Mouse (Mus musculus) kidney, adult 11 months (tissue): Measurements from ENCODE around the gene Cdkl3.
"Not testable (repeated sequence)": the region's sequence is repeated elsewhere in the genome, so short reads cannot be mapped to it uniquely, and the experiment has no call there.

Source experiments
- DNase-seq: peaks from one replicate; pipeline ENCODE4 v3.0.0; 2022

Cdkl3 gene

DNA sequence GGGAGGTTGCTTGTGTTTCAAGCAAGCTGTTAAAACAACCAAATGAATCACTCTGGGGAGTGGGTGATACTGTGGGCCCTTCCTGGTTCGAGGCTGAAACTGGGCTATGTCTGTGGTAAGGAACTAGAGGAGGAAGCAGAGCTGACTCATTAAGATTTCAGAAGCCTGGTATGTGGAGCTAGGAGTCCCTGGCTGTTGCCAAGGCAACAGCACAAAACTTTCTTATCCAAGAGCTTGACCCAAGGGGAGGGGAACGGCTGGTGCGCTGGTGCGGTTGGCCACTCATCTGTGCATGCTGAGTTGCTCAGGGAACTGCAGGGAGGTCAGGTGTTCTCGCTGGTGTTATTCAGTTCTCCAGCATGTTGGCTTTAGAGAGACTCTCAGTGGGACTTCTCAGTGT is 76.0 kb downstream of the Cdkl3 start:
- peak; percentile 36 for DNase-seq

DNA sequence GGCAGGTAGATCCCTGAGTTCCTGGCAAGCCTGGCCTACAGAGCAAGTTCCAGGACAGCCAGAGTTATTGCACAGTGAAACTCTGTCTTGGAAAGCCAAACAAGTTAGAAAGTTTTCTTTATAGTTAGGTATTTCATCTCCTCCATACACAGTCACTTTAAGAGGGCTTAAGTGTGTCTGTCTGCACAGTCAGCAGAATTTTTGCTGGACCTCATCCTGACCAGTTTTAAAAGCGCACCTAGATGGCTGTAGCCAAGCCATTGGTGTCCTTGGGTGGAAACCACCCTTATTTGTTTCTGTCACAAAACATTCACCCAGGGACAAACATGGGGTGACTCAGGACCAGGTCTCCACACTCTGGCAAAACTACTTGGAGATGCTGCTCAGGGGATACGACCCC is 76.6 kb downstream of the Cdkl3 start:
- DNase-seq: no peak

DNA sequence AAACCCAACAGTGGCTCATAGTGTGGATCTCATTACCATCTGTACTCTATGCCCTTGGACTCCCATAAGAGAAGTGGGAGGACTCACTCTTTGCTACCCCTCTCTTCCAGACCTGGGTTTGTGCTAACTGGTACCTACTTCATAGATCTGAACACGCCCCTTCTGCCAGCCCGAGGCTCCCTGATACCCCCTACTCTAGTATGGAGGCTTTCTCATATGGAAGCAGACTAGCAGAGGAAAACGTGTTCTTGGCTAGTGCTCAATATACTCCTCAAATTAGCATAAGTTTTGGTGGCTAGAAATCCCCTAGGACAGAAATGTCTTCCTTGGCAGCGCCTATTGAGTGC is 81.8 kb downstream of the Cdkl3 start:
- DNase-seq: no peak

DNA sequence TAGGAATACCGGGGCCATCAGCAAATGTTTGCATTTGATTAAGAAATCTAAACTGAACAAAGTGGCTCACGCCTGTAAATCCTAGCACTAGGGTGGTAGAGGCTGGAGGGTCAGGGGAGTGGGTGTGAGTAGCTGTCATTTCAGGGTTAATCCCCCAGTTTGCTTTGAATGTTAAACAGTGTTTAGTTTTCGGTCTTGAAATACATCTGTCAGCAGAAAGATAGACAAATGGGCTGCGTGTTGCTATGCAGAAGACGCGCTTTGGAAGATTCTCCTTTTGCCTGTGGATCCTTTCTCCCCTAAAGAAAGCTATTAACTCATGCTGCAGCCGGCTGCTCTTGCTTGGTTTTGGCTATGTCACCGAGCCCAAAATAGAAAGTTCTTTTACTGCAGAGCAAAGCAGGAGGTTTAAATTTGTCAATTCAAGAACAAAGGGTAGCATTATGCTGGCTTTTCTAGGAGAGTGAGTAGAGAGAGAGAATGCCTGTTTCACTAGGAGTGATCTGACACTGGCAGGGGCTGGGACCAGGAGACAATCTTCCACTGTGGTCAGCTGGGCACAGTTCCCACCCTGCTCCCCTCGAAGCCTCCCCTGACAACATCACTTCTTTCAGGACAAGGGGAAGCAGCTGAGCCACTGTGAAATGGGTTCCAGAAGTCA is 82.3 kb downstream of the Cdkl3 start:
- DNase-seq: no peak

GRCm38 (mm10) chr11:52089291-52089690 is 85.3 kb downstream of the Cdkl3 start:
- no peak for DNase-seq

- no peak for DNase-seq
Measured at GRCm38 (mm10) chr11:52091261-52091660, 87.2 kb downstream of the Cdkl3 start.

DNA sequence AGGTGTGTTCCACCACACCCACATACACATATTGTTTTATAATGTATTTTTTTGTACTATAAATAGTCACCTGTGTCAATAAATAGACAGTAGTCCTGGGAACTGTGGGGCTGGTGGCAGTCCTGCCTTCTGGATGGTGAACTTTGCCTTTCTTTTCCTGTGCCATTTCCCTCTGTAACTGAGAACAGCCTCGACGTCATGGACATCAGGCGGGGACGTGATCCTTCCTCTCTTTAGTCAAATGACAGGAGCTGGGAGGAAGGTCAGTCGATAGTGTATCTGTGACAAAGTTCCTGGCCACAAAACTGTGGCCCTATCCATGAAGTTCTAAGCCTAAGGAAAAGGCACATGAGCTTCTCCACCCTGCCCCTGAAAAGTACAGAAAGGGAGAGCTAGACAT is 90.5 kb downstream of the Cdkl3 start:
- DNase-seq: no peak

GRCm38 (mm10) chr11:52097016-52097415 is 93.0 kb downstream of the Cdkl3 start:
- DNase-seq: no peak

GRCm38 (mm10) chr11:52097596-52097995 is 93.6 kb downstream of the Cdkl3 start:
- no peak for DNase-seq

- DNase-seq: peak; percentile 99
Measured at GRCm38 (mm10) chr11:52098398-52098946, 94.5 kb downstream of the Cdkl3 start, which contains the start of gene Ppp2ca. Gene Ppp2ca (plus strand): TSS chr11:52098681.

DNA sequence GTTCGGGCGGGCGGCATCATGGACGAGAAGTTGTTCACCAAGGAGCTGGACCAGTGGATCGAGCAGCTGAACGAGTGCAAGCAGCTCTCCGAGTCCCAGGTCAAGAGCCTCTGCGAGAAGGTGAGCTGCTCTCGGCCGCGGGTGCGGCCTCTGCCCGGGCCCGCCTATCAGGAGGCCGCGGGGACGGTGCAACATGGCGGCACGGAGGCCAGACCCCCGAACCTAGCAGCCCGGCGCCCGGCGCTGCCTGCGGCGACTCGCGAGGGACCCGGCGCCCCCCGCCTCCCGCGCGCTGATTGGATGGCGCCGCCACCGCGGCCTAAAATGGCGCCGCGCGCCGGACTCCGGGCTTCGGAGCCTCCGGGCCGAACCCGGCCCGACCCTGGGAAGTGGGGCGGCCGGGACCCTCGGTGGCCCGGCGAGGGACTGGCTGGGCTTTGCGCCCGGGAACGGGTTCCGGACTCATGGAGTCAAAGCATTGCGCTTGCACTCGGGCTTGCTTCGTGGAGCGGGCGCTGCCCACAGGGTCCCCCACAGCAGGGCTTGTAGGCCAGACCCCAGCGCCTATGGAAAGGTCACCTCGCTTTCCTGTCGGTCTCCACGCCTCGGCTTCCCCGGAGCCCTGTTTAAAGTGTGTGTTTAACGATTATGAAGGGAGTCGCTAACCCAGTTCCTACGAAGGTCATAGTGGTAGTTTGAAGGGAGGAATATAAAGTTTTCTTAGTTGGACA is 95.2 kb downstream of the Cdkl3 start:
- DNase-seq: peak; percentile 55

DNA sequence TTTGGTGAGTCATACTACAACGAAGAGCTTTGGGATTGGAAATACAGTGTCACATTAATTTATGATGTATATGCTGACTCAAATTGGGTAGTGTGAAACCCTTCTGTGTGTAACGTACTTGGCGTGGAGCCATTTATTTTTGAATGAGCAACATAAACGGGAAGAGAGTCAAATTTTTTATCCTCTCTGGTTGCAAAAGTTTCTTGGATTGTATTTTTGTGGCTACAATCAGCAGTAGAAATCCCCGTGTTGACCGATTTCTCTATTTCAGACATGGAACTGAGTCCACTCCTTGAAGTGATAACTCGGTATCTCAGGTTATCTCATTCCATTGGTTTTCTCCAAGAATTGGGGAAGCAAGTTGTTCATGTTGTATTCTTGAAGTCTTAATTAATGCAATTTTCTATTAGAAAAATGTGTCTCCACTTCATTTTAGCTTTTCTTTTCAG is 95.8 kb downstream of the Cdkl3 start:
- no peak for DNase-seq

- no peak for DNase-seq
Measured at GRCm38 (mm10) chr11:52102977-52103376, 99.0 kb downstream of the Cdkl3 start.

GRCm38 (mm10) chr11:52105503-52105902 is 101.5 kb downstream of the Cdkl3 start:
- no peak for DNase-seq

- peak; percentile 25 for DNase-seq
Measured at GRCm38 (mm10) chr11:52106037-52106436, 102.0 kb downstream of the Cdkl3 start.

DNA sequence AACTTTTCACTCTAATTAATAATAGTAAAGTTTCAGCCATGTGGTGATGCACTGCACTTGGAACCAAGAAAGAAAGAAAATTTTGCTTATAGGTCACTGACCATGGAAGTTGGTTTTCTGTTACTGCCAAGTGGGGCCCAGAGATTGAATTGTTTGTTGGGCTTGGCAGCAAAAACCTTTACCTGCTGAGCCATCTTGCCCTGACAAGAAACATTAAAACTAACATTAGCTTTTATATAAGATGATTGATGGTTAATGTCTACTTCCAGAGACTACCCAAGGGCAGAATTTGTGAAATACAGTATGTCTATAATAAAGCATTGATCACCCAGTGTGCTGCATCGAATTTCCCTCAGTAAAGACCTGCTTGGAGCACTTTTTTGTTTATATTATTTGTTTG is 102.4 kb downstream of the Cdkl3 start:
- DNase-seq: no peak

DNA sequence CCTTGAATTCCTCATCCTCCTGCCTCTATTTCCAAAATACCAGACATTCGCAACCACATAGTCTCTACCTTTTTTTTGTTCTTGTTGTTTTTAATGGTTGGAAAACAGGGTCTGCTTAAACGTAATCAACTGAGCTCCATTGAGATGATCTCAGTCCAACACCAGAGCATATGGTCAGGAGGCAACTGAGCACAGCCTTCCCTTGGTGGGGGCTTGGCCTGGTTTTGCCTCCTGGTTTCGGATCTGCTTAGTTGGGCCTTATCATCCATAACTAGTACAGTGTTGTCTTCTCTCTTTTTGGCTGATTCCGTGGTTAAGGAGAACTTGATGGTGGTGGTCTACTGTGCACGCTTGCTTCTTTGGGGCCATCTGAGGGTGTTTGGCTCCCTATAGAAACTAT is 104.8 kb downstream of the Cdkl3 start:
- DNase-seq: no peak

GRCm38 (mm10) chr11:52109421-52109820 is 105.4 kb downstream of the Cdkl3 start:
- no peak for DNase-seq

DNA sequence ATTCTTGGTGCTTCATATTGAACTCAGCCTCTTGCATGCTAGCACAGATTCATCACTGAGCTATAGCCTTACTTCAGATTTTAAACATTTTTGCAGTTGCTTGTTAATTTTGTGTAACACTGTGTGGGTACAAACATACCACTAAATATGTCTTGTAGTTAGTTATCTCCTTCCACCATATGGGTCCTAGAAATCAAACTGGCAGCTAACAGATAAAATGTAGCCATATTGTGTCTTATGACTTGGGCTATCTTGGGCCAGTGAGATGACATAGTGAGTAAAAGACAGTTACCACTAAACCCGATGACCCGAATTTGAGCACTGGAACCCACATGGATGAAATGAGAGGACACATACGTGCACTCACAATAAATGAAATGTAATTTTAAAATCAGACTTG is 111.5 kb downstream of the Cdkl3 start:
- no peak for DNase-seq

DNA sequence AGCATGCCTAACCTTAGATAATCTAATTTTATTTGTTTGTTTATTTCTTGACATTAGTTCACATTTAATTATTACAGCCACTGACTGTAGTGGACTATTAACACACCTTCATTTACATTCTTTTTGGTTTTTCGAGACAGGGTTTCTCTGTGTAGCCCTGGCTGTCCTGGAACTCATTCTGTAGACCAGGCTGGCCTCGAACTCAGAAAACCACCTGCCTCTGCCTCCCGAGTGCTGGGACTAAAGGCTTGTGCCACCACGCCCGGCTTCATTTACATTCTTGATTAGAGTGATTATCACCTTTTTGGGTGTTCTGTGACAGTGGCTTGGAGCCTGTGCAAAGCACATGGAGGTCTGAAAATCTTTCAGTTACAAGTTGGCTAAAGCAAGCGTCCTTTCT is 112.1 kb downstream of the Cdkl3 start:
- DNase-seq: not testable (repeated sequence)

GRCm38 (mm10) chr11:52117156-52117555 is 113.1 kb downstream of the Cdkl3 start:
- DNase-seq: no peak

GRCm38 (mm10) chr11:52120415-52120814 is 116.4 kb downstream of the Cdkl3 start:
- not testable (repeated sequence) for DNase-seq

- DNase-seq: no peak
Measured at GRCm38 (mm10) chr11:52122045-52122444, 118.0 kb downstream of the Cdkl3 start.

- no peak for DNase-seq
Measured at GRCm38 (mm10) chr11:52124468-52124867, 120.4 kb downstream of the Cdkl3 start.
